Mouse (Mus musculus) WW6 (cell line): ENCODE data around the gene Cdhr2.

Source experiments
- DNase-seq: peaks from one replicate; pipeline ENCODE4 v3.0.0-alpha.2; 2013; ENCODE audit warnings: low read depth, low spot score

The Cdhr2 gene

DNA sequence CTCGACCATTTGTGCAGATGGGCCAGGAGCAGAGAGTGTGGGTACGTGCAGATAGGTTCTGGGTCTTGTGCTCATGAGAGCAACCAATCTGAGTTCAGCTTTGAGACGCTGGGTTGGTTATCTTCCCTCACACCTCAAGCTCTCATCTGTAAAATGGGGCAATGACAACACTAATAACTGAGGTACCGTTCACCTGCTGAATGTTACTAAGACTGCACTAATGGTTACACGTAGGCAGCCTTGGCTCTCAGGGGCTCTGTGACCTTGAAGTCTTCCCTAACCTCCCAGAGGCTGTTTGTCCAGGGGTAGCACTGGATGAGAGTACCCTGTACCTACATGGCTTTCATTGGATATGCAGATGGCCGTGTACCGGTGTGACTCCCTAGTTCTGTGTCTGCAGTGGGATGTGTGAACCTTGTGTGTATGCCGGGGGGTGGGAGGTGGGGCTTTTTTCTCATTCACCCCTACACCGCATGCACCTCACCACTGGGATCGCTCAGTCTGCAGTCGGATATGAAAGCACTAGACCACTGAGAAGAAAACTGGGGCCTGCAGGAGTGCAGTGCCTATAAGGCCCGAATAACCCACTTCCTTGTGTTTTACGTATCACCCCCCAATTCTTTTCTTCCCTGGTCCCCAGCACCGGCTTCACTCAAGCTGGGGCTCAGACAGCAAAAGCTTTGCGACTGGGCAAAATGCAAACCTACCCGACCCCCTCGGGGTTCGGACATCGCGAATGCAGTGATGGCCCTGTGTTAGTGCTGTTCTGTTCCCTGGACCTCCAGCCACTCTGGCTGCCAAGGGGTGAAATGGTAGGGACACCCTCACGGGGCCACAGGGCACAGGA, 8.3 kb upstream of the Cdhr2 start:
- DNase-seq = no peak

- DNase-seq = peak; percentile 99
These were observed 7.5 kb upstream of the Cdhr2 start, which contains the start of gene Rnf44 for GRCm38 (mm10) chr13:54693558-54694347. Gene Rnf44, minus strand, starts transcription at chr13:54693907.

DNA sequence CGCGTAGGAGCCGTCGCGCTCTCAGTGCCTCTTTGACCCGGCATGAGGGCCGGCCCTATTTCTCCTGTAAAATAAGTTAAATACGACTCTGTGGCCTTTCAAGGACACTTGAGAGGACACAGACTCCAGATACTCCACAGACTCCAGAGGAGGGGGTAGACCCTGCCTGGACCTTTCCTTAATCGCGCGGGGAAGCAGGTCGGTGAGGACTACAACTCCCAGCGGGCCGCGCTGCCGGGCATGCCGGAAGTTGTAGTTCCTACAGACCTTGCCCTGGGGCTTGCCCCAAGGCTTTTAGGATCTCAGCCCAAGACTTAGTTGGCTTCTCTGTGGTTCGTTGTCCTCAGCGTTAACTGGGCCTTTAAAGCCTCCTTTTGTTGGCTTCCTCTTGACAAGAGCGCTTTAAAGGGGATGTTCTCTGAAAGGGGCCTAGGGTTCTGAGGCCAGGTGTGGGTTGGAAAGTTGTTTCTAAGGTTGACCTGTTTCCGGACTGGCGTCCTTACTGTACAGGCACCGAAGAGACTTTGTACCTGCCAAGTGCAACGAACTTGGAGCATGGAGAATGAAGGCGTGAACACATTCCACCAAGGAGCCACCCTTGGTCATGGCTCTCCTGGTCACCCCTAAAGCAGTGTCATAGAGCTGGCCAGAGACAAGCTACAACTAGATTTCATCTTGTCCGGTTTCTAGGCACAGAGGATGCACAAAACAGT, 6.8 kb upstream of the Cdhr2 start:
- peak; percentile 65 for DNase-seq

GRCm38 (mm10) chr13:54695479-54696230, 5.6 kb upstream of the Cdhr2 start:
- DNase-seq = no peak

DNA sequence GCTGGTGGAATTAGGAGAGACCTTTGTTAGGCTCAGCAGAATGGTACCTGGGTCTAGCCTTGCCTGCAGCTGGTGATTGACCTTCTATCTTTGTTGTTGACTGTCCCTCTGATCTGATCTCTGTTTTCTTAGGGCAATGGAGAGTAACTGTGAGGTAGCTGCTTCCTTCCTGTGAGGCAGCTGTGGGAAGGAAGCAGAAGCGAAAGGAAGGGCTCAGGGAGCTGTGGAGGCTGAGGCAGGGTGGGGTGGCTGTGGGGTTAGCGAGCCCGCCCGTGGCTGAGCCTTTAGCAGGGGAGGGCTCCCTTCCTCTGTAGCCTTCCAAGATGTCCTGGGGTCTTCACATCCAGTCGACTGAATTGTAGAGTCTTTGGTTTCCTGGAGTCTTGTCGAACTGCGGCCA, 1.2 kb downstream of the Cdhr2 start:
- DNase-seq = no peak

GRCm38 (mm10) chr13:54704890-54705289, 3.6 kb downstream of the Cdhr2 start:
- DNase-seq = no peak

DNA sequence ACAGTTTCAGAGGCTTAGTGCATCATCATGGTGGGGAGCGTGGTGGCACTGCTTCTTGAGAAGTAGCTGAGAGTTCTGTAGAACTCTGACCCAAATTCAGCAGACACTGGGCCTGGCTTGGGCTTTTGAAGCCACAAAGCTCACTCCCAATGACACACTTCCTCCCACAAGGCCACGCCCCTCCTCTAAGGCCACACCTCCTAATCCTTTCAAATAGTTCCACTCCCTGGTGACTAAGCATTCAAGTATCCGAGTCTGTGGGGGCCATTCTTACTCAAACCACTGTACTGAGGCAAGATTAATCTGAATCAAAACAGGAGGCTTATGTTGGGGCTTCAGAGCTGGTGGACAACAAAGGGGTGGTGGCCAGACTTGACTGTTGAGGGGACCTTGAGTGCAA, 9.6 kb downstream of the Cdhr2 start:
- no peak for DNase-seq

DNA sequence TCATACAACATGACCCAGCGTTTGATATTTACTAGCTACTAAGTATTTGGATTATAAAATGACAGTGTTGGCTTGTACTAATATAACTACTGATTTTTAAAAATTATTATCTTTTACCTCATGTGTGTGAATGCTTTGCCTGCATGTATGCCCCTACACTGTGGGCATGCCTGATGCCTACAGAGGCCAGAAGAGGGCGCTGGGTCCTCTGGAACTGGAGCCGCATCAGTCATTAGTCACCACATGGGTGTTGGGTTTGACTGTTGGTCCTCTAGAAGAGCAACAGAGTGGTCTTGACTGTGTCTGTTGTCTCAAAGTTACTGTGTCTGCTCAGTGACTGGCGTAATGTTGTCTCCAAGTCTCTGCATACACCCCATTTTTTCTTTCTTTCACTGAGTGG, 13.1 kb downstream of the Cdhr2 start:
- DNase-seq = no peak

- DNase-seq = no peak
These were observed 13.7 kb downstream of the Cdhr2 start for GRCm38 (mm10) chr13:54714996-54715395.

DNA sequence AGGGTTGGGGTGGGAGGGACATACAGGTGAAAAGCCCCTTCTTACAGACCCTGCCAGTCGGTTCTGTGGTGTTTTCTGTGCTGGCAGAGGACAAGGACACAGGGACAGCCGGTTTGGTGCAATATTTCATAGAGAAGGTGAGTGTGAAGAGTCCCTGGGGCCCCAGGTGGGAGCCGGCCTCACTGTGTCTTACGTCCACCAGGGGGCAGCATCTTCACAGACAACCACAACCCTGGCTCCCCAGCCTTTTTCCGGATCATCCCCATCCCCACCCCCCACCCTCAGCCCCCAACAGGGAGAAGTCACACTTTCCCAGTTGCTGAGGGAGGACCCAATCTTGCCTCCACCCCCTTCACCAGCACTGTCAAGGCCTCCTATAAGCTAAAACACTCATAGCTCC, 15.7 kb downstream of the Cdhr2 start:
- no peak for DNase-seq

GRCm38 (mm10) chr13:54723143-54723542, 21.9 kb downstream of the Cdhr2 start:
- DNase-seq = no peak

GRCm38 (mm10) chr13:54726131-54726530, 24.9 kb downstream of the Cdhr2 start:
- DNase-seq = no peak

DNA sequence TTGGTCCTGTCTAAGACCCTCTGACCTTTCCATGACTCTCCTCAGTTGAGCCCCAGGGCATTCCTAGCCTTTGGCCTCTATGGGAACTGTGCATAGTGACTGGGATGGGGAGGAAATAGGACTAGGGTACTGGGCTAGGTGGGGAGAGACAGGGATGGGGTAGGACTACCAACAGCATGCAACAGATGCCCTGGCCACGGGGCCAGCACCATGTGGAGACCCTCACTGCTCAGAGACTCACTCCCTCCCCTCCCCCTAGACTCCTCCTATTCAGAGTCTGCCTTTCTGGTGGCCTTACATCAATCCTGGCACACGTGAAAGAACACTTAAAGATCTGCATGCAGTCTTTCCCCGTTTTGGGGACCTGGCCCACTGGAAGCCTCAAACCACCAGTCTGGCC, 35.7 kb downstream of the Cdhr2 start:
- no peak for DNase-seq

- peak; percentile 50 for DNase-seq
These were observed 36.4 kb downstream of the Cdhr2 start for GRCm38 (mm10) chr13:54737488-54738212.

DNA sequence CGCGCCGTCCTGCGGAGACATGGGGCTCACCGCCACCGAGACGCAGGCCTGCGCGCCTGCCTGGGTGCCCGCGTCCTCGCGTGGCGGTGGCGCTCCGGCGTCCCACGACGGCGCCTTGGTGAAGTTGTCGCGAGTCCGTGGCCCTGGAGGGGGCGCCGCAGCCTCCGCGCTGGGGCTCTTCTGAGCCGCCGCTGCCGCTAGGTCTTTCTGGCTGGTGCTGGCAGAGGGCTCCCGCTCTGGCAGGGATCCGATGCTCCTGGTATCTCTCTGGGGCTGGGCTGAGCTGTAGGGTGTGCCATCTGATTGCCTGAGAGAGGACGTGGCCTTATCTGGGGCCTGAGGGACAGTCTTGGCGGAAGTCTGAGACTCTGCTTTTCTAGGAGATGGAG, 36.9 kb downstream of the Cdhr2 start:
- DNase-seq = no peak

DNA sequence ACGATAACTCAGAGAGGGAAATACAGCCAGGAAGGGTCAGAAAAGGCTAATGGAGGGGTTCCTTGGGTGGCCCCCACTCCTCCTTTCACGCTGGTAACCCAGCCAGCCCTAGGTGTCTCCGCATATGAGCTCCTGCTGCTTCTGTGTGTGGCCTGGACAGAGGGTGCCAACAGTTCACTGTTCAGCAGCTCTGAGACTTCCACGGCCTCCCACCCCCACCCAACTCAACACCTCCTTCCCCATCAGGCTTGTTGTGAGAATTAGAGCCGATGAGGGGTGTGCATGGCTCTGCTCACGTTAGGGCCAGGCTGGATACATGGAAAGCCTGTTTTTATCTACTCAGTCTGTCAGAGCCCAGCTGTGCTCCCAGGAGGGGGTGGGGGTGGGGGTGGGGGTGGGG, 44.8 kb downstream of the Cdhr2 start:
- no peak for DNase-seq

DNA sequence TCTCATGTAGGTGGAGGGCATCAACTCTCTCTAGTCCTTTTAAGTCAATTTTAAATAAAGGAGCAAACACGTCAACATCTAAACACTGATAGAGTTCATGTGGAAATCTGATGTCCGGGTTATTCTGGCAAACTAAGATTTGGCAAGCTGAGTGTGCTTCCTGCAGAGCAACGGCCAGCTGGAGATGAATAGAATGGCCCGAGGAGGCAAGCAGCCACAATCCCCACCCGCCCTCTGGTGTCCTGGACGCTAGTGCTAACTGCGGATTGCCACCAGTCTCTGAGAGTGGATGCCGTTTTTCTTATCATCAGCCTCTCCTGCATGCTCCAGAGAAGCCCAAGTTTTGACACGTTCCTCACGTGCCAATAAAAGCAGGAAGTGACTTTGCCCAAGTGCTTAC, 45.6 kb downstream of the Cdhr2 start:
- no peak for DNase-seq

DNA sequence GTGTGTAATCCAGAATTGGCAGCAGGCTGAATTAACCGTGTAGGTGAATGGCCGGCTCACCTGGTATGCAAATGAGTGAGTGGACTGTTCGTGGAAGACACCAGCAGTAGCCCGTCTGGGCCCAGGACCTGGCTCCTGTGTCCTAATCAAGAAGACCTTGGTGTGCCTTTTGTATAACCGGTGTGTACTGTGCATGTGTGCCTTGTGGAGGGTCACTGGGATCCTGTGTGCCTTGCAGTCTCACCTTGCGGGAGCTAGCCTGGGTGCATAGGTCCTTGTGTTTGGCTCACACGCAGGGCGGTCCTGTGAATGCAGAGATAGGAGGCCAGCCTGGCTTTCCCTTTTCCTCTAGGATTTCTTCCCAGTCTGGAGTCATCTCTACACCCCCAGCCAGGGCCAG, 46.9 kb downstream of the Cdhr2 start:
- no peak for DNase-seq

GRCm38 (mm10) chr13:54748721-54749060, 47.4 kb downstream of the Cdhr2 start:
- no peak for DNase-seq

DNA sequence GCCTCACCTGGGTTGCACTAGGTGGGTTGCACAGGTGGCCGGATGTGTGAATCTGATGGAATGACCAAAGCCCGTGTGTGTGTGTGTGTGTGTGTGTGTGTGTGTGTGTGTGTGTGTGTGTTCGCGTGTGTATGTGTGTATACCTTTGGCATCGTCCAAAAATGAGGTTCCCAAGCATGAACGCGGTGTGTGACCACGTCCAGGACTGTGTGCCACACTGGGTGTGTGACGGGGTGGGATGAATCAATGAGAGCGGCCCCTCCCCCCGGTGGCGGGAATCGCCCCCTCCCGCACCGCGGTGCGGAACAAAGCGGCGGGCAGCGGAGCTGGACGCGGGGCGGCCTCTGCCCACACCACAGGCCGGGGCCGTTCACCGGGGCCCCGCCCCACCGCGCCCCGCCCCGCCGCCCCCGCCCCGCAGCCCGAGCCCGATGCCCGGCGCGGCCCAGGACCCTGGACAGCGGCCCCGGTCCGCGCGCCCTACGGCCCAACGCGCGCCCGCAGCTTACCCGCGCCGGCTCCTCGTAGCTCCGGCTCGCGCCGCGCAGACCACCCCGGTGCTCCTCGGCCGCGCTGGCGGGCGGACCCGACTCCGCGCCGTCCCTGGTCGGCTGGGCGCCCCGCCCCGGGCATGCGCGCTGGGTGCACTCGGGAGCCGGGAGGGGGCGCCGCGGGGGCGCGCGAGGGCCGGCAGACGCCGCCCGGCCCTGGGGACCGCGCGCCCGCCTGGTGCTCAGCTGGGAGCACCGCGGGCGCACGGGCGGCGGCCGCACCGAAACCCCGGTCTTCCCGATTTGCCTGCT, 48.0 kb downstream of the Cdhr2 start:
- no peak for DNase-seq
